Mouse (Mus musculus) kidney, adult 11 months (tissue): ENCODE data around the gene Pappa2.

Source experiments
- DNase-seq: peaks from one replicate; pipeline ENCODE4 v3.0.0; 2022

Gene Pappa2

DNA sequence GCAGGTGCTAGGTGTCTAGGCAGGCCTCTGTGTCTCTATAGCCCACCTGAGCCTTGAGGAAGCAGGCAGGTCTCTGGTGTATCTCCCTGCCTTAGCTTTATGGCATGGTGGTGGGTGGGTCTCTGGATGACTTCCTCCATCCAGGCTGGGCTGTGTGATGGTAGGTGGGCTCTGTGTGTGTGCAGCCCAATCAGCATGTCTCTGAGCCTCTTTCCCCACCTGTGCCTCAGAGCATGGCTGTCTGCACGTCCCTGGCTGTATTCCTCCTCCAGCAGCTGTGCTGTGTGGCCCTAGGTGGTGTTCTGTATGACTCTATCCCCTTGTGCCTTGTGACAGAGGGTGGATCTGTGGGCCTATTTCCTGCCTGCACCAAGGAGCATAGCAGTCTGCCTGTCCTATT is at the start of gene Pappa2:
Gene Pappa2, minus strand, starts transcription at position 101 of the 400 bp plus-strand sequence.
- no peak for DNase-seq

- no peak for DNase-seq
Measured at GRCm38 (mm10) chr1:159029106-159029505, 48.8 kb upstream of the Pappa2 start.

GRCm38 (mm10) chr1:159014940-159015660 is 34.8 kb upstream of the Pappa2 start:
- DNase-seq: no peak

GRCm38 (mm10) chr1:158987042-158987441 is 6.8 kb upstream of the Pappa2 start:
- DNase-seq: no peak

DNA sequence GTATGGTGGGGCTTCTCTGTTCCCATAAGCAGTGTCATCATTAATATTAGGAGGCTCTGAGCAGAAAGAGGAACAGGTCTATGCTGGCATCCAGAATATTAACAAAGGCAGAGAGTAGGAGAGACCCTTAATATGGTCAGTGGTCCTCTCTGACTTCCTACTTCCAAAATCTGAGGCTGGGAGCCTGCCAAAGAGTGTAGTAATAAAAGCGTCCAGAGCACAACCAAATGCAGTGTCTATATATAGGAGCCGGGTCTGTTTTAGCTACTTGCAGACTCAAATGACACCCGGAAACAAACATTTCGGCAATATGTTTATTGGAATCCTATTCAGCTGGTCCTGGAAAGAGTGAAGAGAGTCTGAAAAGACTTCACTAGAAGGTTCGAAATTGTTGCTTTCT is 17.9 kb downstream of the Pappa2 start:
- no peak for DNase-seq

DNA sequence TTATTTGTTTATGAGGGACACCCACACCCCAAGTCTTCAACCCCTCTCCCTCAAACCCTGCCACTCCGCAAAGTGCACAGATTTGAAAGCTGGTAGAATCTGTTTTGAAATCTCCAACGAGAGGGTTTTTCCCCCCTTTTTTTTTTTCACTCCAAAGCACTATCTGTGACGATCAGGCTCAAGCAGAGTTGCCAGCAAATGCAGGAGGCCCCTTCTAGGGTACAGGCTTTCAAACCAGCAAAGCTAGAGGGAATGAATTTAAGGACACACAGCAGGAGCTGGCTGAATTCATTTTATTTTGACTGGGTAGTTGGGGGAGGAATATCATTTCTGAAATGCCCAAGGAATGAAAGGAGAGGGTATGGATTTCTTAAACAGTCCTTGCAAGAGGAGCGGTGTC is 19.3 kb downstream of the Pappa2 start:
- no peak for DNase-seq

GRCm38 (mm10) chr1:158960549-158960948 is 19.7 kb downstream of the Pappa2 start:
- no peak for DNase-seq

GRCm38 (mm10) chr1:158956361-158956760 is 23.9 kb downstream of the Pappa2 start:
- DNase-seq: no peak

GRCm38 (mm10) chr1:158954785-158955184 is 25.5 kb downstream of the Pappa2 start:
- DNase-seq: no peak

- DNase-seq: no peak
Measured at GRCm38 (mm10) chr1:158953479-158954207, 26.6 kb downstream of the Pappa2 start.

DNA sequence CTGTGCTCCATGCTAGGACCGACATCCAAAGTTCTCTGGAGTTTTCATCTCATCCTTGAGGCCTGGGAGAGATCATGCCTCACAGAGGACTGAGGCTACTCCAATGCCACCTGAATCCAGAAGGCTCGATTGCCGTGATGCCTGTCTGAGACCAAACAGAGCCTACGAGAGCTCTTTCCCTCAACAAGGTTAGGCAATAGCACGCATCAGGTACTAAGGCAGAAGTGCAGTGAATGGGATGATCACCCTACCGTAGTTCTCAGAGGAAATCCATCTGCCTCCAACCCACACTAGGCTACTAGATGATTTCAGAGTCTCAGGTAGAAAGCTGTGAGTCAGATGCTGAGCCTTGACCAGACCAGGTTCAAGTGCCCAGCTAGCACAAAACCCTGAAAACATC is 31.2 kb downstream of the Pappa2 start:
- no peak for DNase-seq

DNA sequence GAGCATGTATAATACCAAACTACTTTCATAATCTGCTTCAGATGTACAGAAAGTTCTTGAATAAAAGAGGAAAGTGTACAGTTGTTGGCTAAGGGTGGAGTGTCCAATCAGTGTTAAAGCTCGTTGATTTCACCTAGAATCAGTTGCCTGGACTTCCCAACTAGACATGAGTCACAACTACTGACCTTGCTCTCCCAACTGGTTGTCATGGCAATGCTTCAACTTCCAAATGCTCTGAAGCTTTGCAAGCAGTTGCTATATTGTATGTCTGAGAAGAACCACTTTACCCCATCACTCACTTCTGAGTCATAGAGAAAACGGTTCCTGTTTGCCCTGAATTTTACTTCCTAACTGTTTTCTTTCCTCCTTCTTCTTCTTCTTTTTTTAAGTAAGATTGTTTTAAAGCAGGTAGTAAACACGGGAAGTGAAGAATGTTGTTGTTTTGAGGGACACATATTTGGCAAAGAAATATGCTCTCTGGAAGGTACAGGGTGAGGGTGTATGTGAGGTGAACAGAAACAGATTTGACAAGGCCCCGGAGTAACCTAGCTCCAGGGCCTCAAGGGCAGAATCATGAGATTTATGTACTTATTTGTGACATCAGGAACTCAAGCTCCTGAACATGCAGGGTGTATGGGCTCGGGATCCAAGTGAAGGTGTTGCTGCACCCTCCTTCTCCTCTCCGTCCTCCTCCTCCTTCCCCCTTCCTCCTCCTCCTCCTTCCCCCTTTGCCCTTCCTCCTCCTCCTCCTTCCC is 32.1 kb downstream of the Pappa2 start:
- DNase-seq: no peak

DNA sequence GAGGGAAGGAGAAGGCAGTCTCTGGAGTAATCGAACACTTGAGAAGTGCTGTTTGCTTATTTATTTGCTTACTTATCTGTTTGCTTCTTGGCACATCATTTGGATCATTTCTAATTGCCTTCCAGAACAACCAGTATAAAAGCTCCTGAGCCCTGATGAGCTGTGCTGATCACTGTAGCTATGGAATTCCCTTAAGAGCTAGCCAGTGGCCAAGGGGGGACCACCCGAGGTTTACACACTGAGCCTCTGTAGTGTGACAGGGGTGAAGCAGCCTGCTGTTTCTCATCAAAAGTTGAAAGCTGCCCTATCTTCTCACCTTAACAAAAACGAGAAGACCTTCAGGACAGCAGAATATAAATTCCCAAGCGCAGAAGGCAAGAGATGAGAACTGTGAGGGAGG is 35.4 kb downstream of the Pappa2 start:
- no peak for DNase-seq

GRCm38 (mm10) chr1:158942864-158943263 is 37.4 kb downstream of the Pappa2 start:
- no peak for DNase-seq

GRCm38 (mm10) chr1:158940966-158941365 is 39.3 kb downstream of the Pappa2 start:
- DNase-seq: no peak

DNA sequence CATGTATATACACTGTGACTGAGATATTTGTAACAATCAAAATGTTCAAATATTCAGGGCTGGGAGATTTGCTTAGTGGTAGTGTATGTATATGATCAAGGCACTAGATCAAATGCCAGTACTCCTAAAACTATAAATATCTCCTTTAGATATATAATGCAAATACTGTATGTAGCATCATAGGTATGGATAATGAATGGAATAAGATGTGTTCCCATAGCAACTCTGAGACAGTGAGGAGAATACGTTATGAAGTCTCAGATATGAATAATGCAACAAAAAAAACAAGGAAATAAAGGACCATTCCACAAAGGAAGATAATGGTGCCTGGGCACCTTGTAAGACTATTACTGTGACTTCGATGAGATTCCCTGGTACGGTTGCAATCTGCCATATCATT is 45.8 kb downstream of the Pappa2 start:
- DNase-seq: no peak

DNA sequence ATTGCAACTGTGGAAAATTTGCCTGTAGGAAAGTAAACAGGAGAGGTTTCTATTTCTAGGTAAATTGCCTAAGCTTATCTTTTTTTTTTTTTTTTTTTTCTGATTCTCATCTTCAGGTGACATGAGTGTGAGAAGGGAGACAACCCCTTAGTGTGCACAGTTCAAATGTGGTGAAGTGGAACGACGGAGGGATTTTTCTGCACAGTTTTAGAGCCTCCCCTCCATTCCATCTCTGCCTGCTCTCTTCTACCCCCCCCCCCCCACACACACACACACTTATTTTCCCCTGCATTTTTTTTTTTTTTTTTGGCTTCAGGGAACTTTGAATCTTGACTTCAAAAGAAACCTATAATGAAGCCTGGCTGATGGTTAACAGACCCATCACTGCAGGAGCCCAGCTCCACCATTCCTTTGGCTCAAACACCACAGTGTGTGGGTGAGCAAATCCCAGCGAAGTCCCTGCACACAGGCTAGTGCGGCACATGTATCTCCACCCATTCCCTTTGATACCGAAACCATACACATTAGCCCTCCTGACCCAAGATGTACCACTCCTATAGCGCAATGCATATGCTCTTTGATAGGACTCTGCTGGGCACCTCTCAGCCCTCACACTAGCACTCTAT is 49.0 kb downstream of the Pappa2 start:
- no peak for DNase-seq

DNA sequence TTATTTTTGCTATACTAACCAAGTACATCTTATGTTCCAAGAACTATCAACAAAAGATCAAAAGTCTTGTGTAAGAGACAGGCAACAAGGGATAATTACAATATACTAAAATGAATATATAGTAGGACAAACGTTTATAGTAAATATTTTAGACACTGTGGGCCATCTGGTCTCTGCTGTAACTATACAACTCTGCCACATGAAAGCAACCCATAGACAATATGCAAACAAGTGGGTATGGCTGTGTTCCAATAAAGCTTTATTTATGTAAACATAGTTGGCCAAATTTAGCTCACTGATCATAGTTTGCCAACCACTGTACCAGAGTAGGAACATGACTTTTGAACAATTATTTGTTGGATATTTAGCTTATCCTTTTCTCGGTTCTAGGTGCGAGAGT is 50.9 kb downstream of the Pappa2 start:
- DNase-seq: no peak

- DNase-seq: no peak
Measured at GRCm38 (mm10) chr1:158920451-158920850, 59.8 kb downstream of the Pappa2 start.

DNA sequence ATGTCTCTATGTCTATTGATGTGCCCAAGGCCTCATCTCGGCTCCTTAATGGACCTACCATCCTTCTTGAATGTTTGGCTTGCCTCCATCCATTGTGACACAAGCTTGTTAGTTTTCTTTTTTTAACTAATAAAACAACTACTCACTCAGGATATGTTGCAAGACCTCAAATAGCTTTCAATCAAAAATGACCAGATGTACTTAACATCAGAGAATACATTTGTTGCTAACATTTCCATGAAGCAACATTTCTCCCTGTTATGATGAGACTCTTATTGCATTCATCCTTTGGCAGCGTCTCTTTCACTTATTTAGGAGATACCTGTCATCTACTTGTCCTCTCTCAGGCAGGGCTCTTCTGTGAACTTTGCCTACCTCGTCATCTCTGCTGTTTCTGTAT is 61.4 kb downstream of the Pappa2 start:
- no peak for DNase-seq

GRCm38 (mm10) chr1:158917067-158917466 is 63.2 kb downstream of the Pappa2 start:
- DNase-seq: no peak

GRCm38 (mm10) chr1:158915592-158915991 is 64.7 kb downstream of the Pappa2 start:
- DNase-seq: no peak

DNA sequence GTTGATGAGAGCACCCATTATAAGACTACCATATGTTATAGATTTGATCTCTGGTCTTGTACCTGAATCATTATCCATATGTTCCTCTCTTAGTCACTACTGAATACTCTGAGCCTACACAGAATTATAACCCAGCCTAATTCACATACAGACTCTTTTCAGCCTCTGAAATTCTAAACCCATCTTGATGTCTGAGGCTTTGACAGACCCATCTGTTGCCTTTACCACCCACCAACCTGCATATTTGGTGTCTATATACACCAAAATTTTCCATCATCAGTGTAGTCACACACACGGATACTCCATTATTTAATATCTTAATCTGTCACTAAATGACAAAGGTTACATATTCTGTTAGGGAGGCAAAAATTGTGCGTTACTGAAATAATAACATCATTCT is 69.6 kb downstream of the Pappa2 start:
- DNase-seq: no peak
